Mouse (Mus musculus) lung, postnatal 4 days (tissue): Measurements from ENCODE around the gene Ugdh.
"Not testable (repeated sequence)": the region's sequence is repeated elsewhere in the genome, so short reads cannot be mapped to it uniquely, and the experiment has no call there.

Experiments
- DNase-seq, 2 experiments: peaks; one replicate each; pipeline ENCODE4 v3.0.0; 2021

Ugdh gene

DNA sequence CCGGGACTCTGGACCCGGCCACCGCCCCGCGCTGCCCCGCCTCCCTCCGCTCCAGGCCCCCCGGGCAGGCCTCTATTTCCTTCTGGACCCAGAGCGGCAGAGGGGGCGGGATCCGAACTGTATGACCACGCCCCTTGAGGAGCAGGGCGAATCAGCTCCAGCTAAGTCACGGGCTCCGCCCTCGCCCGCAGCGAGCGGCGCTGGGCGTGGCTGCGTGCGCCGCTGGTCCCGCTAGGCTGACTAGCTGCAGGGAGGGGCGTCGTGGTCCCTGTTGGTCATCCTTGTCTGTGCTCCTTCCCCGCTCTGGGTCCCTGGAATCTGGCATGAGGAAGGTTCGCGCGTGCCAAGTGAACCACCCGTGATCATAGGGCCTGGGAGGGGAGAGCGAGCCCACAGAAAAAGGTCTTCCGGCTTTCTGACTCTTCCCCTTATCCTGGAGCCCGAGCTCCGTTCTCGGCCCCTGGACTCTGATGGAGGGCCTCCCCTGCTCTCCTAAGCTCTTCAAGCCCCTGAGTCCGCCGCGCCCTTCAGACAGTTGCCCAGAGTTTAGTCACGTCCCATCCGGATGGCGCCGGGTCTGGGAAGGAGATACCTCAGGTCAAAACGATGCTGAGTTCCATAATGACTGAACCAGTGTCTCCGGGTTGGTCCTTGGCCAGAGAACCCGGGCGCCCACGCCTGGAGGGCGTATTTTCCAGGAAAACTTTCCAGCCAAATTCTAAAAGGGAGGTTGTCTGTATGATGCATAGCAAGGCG lies at the start of gene Ugdh:
Gene Ugdh, minus strand, starts transcription at position 144 of the 756 bp plus-strand sequence.
- DNase-seq = peak; percentile 98 to 100

DNA sequence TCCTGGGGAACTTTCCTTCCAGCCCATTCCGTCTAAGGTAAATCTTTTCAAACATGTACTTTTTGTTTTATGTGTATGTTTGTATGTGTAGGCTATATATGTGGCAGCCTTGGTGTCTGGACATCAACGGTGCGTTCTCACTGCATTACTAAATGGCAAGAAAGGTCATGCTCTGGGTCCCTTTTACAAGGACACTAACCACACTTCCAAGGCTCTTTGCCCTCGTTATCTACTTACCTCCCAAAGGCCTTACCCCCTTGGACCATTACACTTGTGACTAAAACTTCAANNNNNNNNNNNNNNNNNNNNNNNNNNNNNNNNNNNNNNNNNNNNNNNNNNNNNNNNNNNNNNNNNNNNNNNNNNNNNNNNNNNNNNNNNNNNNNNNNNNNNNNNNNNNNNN lies 47.2 kb upstream of the Ugdh start:
- DNase-seq = no peak

DNA sequence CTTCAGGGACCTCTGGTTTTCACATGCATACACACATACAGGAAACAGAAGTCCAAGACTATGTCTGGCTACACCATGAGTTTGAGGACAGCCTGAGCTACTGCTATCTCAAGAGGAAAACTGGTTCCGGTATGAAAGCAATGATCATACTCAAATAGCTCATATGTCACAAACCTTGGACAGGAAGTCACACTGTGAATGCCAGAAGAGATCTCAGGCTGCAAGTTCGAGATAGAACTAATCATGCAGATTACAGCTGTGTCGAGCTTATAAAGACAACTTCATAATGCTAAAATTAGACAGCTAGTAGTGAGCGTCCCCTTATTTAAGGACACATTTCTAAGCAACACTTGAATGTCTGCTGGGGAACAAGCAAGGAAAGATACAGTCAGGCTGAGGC lies 44.8 kb upstream of the Ugdh start:
- no peak for DNase-seq

DNA sequence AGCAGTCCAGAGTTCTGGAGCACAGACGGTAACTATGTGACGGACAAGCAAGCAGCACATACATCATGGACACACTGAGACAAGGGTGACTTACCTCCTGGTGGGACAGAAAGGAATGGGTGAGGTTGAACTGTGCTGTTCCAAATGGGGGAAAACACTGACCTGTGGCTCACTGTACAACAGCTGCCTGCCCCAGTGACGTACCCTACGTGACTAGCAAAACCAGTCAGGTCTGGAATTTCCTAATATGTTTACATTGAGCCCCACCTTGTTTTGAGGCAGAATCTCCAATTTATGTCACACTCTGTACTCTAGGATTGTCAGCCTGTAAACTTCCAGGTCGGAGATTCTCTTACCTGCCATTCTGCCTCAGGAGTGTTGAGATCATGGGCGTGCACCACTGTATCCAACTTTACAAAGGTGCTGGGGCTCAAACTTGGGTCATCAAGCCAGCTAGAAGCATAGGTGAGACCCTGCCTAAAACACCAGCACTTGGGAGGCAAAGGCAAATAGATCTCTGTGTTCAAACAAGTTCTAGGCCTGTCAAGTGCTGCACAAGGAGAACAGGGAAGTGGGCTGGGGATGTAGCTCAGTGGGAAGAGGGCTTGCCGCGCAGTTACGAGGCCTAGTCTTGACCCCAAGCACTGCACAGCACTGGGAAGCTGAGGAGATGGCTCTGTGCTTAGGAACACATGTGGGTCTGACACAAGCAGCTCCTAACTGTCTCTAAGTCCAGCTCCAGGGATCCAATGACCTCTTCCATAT lies 44.1 kb upstream of the Ugdh start:
- no peak for DNase-seq

DNA sequence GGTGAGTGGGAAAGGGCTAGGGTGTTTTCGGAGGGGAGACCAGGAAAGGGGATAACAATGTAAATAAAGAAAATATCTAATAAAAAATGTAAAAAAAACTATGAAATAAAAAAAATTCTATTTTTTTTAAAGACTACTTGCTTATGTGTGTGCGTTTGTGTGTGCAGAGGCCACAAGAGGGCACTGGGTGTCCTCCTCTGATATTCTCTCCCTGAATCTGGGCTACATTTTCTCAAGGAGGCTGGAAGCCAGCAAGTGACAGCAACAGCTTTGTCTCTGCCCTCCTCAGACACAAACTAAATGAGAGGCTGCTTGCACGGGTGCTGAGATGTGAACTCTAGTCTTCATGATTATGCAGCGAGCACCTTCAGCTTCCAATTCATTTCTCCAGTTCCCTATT lies 42.5 kb upstream of the Ugdh start:
- peak in 1 of 2 experiments; percentile 31 for DNase-seq

DNA sequence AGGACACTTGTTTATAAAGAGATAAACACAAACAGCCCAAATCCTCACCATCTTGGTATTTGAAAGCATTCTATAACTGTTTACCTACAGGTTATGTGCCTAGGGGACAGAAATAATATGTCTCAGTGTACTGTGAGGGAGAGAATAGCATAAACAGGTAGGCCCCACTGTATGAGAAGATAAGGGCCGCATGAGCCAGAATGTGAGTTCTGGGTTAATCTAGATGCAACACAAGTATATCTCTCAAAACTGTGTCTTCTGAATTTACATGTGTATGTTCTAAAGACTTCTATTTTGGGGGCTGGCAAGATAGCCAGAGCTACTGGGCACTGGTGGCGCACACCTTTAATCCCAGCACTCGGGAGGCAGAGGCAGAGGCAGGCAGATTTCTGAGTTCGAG lies 41.0 kb upstream of the Ugdh start:
- DNase-seq = not testable (repeated sequence)

DNA sequence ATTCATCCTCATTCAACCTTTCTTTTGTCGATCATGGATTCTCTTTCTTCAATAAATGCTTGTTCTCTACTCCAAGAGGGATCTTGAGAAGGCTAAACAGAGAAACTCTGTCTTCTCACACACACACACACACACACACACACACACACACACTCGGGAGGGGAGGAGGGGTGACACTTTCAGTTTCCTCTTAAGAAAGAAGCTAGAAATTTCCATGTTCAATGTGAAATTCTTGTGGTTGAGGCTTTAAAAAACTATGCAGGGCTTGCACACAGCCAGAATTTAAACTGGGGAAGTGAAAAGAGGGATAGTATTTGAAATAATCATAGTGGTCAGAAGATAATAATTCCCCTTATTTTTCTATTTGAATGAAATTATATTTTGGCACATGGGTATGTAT lies 40.1 kb upstream of the Ugdh start:
- DNase-seq = no peak

DNA sequence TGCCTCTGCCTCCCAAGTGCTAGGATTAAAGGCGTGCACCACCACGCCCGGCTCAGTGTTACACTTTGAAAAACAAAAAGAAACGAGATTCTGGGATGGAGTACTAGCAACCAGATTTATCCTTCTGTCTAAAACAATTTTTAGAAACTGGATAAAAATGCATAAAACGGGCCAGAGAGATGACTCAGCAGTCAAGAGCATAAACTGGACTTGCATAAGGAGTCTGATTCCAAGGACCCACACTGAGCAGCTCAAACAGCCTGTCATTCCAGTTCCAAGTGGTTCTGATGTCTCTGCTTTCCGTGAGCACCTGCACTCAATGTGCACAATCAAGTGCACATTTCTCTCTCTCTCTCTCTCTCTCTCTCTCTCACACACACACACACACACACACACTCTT lies 34.0 kb upstream of the Ugdh start:
- no peak for DNase-seq

DNA sequence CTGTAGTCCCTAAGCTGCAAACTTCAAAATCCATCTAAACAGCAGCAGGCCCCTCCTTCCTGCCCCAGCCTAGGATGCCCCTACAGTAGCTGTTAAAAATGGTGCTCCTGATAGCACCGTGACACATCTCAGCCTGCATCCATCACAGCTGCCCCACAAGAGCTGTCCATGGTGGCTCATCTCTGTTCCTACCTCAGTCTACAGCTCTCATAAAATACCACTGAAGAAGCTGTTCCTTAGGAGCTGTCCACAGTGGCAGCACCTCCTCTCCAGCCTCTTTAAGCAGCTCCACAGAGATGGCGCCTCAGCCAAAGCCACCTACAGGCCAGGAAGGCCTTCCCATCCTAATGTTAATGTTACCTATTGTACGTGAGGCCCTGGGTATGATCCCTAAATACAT lies 31.2 kb upstream of the Ugdh start:
- DNase-seq = no peak

DNA sequence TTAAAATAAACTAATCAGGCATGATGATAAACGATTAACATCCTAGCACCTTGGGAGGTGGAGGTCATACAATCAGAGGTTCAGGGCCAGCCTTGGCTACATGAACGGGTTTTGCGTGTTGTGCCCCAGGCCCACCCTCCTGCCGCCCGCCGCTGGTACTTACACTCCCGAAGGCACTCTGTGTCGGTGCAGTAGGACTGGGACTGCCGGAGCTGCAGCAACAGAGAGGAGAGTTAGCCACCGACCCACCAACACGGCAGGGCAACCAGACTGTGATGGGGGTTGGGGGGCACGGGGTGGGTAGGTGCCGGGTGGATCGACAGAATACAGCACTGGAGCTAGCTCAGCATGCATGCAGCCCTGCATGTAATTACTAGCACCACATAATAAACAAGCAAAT lies 24.6 kb upstream of the Ugdh start:
- no peak for DNase-seq

DNA sequence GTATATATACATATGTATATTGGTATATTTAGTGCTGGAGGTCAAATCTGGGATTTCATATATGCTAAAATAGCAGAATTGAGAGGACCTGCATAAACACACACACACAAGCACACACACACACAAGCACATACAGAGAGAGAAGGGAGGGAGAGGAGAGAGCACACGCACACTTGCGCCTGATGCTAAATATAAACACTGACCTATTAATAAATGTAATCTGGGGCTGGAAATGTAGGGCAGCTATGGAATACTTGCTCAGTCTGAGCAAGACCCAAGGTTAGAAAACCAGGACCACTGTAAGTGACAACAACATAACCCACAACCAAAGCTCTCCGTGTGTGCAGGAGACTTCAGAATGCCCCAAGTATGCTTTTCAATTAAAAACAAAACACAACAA lies 23.7 kb upstream of the Ugdh start:
- no peak for DNase-seq

DNA sequence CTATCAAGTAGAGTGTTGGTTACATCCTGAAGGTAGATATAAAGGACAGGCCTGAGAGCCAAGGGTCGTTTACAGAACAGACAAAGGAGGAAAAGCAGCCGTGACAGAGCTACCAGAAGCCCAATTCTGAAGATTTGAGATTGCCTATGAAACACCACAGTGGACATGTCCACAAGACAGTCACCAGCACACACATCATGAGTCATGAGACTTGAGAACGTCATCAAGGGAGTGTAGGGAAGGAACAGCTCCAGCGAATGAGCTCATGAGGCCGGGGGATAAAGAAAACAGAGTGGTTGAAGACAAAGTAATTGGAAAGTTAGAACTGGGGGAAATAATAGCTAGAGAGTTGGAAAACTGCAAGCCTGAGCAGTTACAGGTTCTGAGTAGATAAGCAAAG lies 22.1 kb upstream of the Ugdh start:
- no peak for DNase-seq

DNA sequence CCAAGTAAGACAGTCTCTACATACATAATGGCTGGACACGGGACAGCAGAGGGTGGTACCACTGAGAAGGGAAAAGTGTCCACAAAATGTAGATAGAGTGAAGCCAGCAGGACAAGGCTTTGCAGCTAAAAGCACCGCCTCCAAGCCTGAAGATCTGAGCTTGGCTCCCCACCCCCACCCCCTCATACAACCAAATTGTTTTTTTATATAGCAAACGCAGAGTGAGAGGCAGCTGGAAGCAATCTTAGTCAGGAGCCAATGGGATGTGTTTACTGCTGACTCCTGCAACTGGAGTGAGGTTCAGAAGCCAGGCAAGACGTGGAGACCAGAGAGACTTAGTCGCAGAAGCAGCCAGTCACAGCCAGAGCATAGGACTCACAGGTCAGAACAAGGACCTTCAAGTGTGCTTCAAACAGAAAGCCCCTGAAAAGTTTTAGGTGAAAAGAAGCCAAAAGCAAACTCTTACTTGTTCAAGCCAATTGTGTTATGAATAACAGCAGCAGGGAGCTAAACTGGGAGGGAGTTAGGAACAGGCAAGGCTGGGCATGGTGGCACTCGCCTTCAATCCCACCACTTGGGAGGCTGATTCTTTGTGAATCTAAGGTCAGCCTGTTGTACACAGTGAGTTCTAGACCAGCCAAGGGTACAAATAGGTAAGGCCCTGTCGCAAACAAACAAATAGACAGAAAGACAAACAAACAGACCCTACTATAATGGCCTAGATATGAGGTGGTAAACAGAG lies 21.5 kb upstream of the Ugdh start:
- peak; percentile 47 to 77 for DNase-seq

DNA sequence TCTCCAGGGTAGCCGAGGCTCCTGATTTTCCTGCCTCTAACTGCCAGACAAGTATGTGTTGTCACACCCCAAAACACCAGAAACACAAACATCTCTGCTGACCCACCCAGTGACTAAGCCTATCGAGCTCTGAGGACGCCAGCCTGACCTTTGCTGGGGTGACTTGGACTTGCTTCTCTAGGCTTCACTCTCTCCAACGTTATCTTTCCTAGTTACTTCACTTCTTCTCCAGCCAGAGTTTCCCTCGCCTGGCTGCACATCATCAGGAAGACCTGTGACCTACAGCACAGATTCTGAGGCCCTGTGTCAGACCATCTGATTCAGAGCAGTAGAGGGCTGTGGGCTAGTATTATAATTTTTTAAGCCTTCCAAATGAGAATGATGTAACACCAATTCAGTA lies 19.0 kb upstream of the Ugdh start:
- no peak for DNase-seq

DNA sequence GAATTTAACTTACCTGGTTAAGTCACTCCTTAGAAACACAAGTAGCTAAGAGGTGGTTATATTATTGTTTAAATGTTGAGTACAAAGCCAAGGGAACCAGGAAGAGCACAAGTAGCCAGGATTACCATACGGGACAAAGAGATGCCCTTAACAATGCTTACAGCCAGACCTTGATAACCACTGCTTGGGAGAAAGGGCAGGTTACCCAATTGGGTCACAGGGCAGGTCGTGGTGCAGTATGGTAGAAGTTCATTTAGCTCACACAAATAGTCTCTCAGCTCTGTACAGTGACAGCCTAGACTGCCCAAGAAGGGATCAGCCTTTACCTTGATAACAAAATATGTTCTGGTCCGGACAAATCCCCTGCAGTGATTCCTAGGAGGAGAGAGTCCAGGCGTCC lies 13.2 kb upstream of the Ugdh start:
- no peak for DNase-seq

DNA sequence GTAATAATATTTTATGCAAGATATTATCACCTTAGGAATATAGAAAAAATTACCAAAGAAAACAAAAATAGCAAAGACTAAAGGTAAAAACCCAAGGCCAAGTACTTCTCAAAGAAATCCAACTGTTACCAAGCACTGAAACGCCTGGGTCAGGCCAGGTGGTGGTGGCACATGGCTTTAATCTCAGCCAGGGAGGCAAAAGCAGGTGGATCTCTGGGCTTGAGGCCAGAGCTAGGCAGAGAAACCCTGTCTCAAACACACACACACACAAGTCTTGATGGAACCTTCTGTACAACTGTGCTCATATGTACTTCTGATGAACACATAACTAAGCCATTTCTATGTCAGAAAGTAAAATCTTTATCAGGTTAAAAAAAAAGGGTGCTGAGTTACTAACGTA lies 12.1 kb upstream of the Ugdh start:
- no peak for DNase-seq

DNA sequence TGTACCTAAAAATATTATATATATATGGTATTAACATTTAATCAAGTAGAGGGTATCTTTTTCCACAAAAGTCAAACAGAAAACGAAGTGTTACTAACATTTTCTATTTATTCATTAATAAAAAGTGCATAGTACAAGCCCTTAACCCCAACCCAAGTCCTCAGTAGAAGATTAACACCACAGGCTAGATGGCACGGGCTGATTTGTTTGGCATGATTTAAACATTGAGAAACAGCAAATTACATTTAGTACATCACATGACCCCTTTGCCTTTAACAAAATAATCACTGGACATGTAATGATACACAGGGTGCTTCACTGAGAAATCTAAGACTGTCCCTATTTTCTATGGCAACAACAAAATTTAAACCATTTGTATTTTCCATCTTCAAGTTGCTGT lies 11.0 kb upstream of the Ugdh start:
- DNase-seq = no peak

DNA sequence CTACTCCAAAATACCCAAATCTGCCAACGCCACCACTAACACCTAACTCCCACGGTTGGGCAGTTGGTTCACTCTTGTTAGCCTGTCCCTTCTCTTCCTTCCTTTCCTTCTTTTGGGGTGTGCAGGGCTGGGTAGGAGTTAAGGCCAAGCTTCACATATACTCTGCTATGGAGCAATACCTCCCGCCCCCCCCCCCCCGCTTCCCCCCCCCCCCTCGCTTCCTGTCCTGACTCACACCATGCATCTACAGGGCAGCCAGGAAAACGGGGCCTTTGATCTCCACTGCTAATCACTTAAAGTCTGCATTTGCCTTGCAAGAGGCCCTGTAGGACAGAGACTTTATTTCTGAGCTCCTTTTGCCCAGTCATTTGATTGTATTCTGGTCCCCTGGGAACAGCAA lies 9.2 kb upstream of the Ugdh start:
- no peak for DNase-seq

DNA sequence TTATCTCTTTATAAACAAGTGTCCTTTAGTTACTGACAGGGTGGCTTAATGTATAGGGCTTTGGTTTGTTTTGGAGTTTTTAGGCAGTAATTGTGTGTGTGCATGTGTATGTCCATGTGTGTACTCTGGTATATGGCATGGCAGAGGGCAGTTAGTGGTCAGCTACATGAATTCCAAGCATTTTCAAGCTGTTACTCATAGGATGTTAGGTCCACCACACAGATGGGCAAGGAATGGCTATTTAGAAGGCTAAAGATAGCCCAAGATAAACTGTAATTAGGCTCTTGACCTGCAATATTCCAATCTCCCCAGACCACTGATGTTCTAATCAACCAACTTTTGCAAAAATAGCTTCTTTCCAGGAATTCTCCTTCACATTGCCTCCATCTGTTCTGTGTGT lies 2.3 kb upstream of the Ugdh start:
- DNase-seq = no peak

DNA sequence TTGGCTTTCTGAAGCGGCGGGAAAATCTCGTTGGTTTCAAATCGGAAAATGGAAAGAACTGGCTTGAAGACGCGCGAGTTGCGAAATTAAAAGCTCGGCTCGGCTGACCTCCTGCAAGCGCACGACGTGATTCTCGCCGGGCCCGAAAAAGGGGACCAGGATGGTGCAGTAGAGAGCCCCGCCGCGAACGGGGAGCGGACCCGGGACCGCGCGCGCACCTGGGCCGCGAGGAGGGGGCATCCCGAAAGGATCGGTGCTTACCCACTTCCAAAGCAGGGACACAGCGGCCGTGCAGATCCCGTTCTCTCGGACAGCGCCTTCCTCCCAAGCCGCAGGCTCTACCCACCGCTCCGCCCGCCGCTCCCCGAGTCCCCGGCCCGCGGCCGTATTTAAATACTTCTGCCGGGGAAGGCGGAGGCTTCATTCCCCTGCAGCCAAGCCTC lies 365 bp downstream of the Ugdh start:
- no peak for DNase-seq

DNA sequence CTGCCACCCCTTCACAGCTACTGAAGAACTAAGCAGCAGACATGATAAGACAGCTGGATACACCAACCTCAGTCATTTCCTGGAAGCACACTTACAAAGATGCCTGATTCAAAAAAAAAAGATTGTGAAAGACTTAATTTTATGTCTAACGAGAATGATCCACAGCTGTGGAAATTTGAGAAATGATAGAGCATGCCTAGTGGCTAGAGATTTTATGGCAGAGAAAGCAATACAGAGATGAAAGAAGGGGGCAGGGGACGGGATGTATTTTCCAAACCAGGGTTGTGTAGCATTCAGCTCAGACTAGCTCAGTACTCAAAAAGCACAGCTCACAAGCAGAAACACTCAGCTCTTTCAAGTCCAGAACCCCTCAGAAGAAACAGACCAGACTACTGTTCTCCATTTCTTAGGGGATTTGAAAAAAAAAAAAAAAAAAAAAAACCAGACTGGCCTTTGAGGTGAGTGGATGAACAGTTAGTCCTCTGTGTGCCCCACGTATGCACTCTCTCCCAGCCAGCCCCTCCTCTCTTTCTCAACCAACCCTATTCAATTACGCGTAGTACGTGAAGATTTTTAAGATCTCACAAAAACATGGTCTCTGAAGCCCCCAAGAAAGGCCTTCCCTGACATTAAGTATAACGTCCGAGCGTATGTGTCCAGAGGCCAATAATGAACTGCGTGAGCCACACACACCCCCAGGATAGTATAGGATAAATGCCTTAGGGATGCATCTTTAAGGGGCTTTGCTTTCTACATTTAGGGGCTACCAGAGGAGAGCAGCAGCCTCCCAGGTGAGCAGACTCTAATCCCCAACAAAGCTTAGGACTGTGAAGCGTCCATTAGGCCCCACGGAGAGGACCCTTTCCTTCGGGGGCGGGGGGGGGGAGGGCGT lies 1.0 kb downstream of the Ugdh start:
- DNase-seq = peak in 1 of 2 experiments; percentile 21

DNA sequence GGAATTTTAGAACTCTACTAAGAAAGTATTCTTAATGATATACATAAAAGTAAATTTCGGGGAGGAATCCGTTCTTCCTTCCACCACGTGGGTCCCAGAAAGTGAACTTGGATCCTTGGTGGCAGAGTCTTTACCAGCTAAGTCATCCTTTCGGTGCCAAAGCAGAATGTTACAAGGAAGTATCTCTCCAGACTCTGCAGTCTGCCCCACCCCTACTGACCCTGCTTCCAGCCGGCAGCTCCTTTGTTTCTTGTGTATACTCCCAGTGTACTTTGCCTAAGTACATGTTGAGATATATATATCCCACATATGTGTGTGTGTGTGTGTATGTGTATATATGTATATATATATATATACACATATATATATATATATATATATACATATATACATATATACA lies 6.3 kb downstream of the Ugdh start:
- no peak for DNase-seq

DNA sequence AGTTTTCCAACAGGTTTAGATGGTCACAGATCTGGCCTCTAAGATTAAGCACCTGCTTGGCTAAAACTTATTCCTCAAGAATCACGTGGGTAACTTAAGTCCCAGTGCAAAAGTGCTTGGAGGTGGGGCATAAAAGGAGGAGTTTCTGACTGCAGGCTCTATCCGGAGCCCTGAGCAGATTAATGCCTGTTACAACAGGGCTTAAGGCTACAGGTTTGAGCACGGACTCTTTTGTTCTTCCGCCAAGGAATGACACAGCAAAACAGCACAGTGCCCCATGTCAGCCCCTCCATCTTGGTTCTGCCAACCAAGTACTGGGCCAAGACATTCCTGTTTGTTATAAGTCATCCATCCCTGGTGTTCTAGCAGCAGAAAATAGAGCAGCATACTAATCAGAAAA lies 7.4 kb downstream of the Ugdh start:
- peak in 1 of 2 experiments; percentile 9 for DNase-seq
